Mouse (Mus musculus) CH12.LX (cell line): ENCODE measurements around the gene Galm. TPM values are rescaled to one million over a fixed set of nuclear protein-coding genes. Genes with fewer than 3 reads are reported as not detected.

Experiments
- DNase-seq: peaks from one replicate; pipeline ENCODE4 v3.0.0-alpha.2; 2013; ENCODE audit errors: extremely low read depth
- H3K27ac ChIP-seq: 2 replicates; pipeline ENCODE4 v1.5.1; 2012; ENCODE audit warnings: low read depth, mild to moderate bottlenecking, control low read depth, moderate library complexity; ENCODE audit not compliant: insufficient read depth
- H3K27me3 ChIP-seq: replicated peaks from 2 replicates; pipeline ENCODE3; 2012; ENCODE audit warnings: inconsistent platforms
- H3K36me3 ChIP-seq, 2 experiments: replicated peaks in 1 of 2; 2 replicates each; pipeline versions ENCODE3 to v1.6.1; 2012; ENCODE audit warnings: inconsistent platforms in 1 of 2, low read length in 1 of 2, mild to moderate bottlenecking in 1 of 2, mixed read lengths in 1 of 2, moderate library complexity in 1 of 2; ENCODE audit not compliant: control insufficient read depth in 1 of 2, insufficient read depth in 1 of 2
- H3K4me1 ChIP-seq, 2 experiments: 2 replicates each; pipeline ENCODE4 v1.6.1; 2012; ENCODE audit warnings: inconsistent platforms in 1 of 2, moderate library complexity in 1 of 2; ENCODE audit not compliant: insufficient read depth in 2 of 2, control insufficient read depth in 1 of 2
- H3K4me2 ChIP-seq: 2 replicates; pipeline ENCODE4 v1.6.1; 2012; ENCODE audit warnings: low read depth, mild to moderate bottlenecking, control low read depth; ENCODE audit not compliant: poor library complexity, insufficient read depth, severe bottlenecking
- H3K4me3 ChIP-seq, 3 experiments: fragments of 150-350 bp in 1 of 3; sonication (generic) in 1 of 3; replicated peaks in 1 of 3; 2 replicates each; pipeline versions ENCODE3 to v1.5.1; 2011 to 2012; ENCODE audit warnings: low read depth in 2 of 3, low read length in 2 of 3, mild to moderate bottlenecking in 2 of 3, moderate library complexity in 2 of 3, control low read depth in 1 of 3, improper control_type of control experiment in 1 of 3, inconsistent platforms in 1 of 3, mixed read lengths in 1 of 3; ENCODE audit not compliant: poor library complexity in 1 of 3
- H3K79me2 ChIP-seq: replicated peaks from 2 replicates; pipeline ENCODE4 v1.6.1; 2012; ENCODE audit warnings: mild to moderate bottlenecking, moderate library complexity; ENCODE audit not compliant: control insufficient read depth, poor library complexity, insufficient read depth, severe bottlenecking; ENCODE audit errors: extremely low read depth
- H3K9ac ChIP-seq: 2 replicates; pipeline ENCODE4 v1.6.1; 2012; ENCODE audit warnings: low read depth, mild to moderate bottlenecking, control low read depth, moderate library complexity; ENCODE audit not compliant: insufficient read depth
- H3K9me3 ChIP-seq: replicated peaks from 2 replicates; pipeline ENCODE3; 2012; ENCODE audit warnings: low read length, inconsistent platforms, mixed read lengths
- BHLHE40 ChIP-seq: IDR thresholded peaks from 2 replicates; pipeline ENCODE4 v1.6.1; 2011; ENCODE audit warnings: mild to moderate bottlenecking, low read depth, low read length, improper control_type of control experiment
- CTCF ChIP-seq, 2 experiments: IDR thresholded peaks in 1 of 2; conservative IDR thresholded peaks in 1 of 2; 2 replicates each; pipeline ENCODE4 v1.5.1; 2011 to 2012; ENCODE audit warnings: low read depth in 2 of 2, low read length in 2 of 2, improper control_type of control experiment in 1 of 2, inconsistent platforms in 1 of 2, mild to moderate bottlenecking in 1 of 2, moderate library complexity in 1 of 2
- EP300 ChIP-seq: IDR thresholded peaks from 2 replicates; pipeline ENCODE4 v1.6.1; 2011; ENCODE audit warnings: low read length, improper control_type of control experiment
- ETS1 ChIP-seq: conservative IDR thresholded peaks from 2 replicates; pipeline ENCODE4 v1.6.1; 2012; ENCODE audit warnings: low read depth, mild to moderate bottlenecking, inconsistent platforms, low read length, improper control_type of control experiment, moderate library complexity
- IRF4 ChIP-seq: IDR thresholded peaks from 2 replicates; pipeline ENCODE4 v1.6.1; 2014; ENCODE audit warnings: low read depth, mild to moderate bottlenecking, inconsistent platforms, low read length, improper control_type of control experiment
- JUN ChIP-seq: IDR thresholded peaks from 2 replicates; pipeline ENCODE4 v1.6.1; 2011; ENCODE audit warnings: low read depth, mild to moderate bottlenecking, low read length, improper control_type of control experiment, moderate library complexity; ENCODE audit not compliant: insufficient read depth
- JUND ChIP-seq: conservative IDR thresholded peaks from 2 replicates; pipeline ENCODE4 v1.6.1; 2011; ENCODE audit warnings: low read depth, low read length, improper control_type of control experiment
- KAT2A ChIP-seq: IDR thresholded peaks from 2 replicates; pipeline ENCODE4 v1.6.1; 2012; ENCODE audit warnings: low read length, improper control_type of control experiment, inconsistent platforms; ENCODE audit not compliant: insufficient replicate concordance
- MAZ ChIP-seq: IDR thresholded peaks from 2 replicates; pipeline ENCODE4 v1.6.1; 2012; ENCODE audit warnings: low read depth, mild to moderate bottlenecking, inconsistent platforms, low read length, improper control_type of control experiment, moderate library complexity
- MEF2A ChIP-seq: IDR thresholded peaks from 2 replicates; pipeline ENCODE4 v1.6.1; 2014; ENCODE audit warnings: low read depth, mild to moderate bottlenecking, inconsistent platforms, low read length, improper control_type of control experiment, borderline replicate concordance
- NRF1 ChIP-seq: IDR thresholded peaks from 2 replicates; pipeline ENCODE4 v1.6.1; 2014; ENCODE audit warnings: low read depth, mild to moderate bottlenecking, inconsistent platforms, low read length, improper control_type of control experiment, moderate library complexity
- PAX5 ChIP-seq: IDR thresholded peaks from 2 replicates; pipeline ENCODE4 v1.6.1; 2012; ENCODE audit warnings: low read length, inconsistent platforms, mixed read lengths
- POLR2A ChIP-seq: IDR thresholded peaks from 2 replicates; pipeline ENCODE4 v1.6.1; 2011; ENCODE audit warnings: low read depth, mild to moderate bottlenecking, improper control_type of control experiment, low read length
- RAD21 ChIP-seq: IDR thresholded peaks from 2 replicates; pipeline ENCODE4 v1.6.1; 2011; ENCODE audit warnings: low read depth, mild to moderate bottlenecking, low read length, improper control_type of control experiment, moderate library complexity
- RCOR1 ChIP-seq: conservative IDR thresholded peaks from 2 replicates; pipeline ENCODE4 v1.6.1; 2012; ENCODE audit warnings: low read depth, mild to moderate bottlenecking, inconsistent platforms, low read length, improper control_type of control experiment
- SMC3 ChIP-seq: IDR thresholded peaks from 2 replicates; pipeline ENCODE4 v1.6.1; 2011; ENCODE audit warnings: low read depth, low read length, improper control_type of control experiment
- TBP ChIP-seq: conservative IDR thresholded peaks from 2 replicates; pipeline ENCODE4 v1.6.1; 2011; ENCODE audit warnings: low read depth, low read length, improper control_type of control experiment
- USF1 ChIP-seq: IDR thresholded peaks from 2 replicates; pipeline ENCODE4 v1.6.1; 2014; ENCODE audit warnings: low read depth, mild to moderate bottlenecking, inconsistent platforms, low read length, improper control_type of control experiment
- ZC3H11A ChIP-seq: IDR thresholded peaks from 2 replicates; pipeline ENCODE4 v1.6.1; 2012; ENCODE audit warnings: low read depth, mild to moderate bottlenecking, inconsistent platforms, low read length, improper control_type of control experiment
- ZKSCAN1 ChIP-seq: IDR thresholded peaks from 2 replicates; pipeline ENCODE4 v1.6.1; 2012; ENCODE audit warnings: low read depth, inconsistent platforms, low read length, improper control_type of control experiment, borderline replicate concordance
- ZMIZ1 ChIP-seq: IDR thresholded peaks from 2 replicates; pipeline ENCODE4 v1.6.1; 2012; ENCODE audit warnings: low read depth, mild to moderate bottlenecking, inconsistent platforms, low read length, improper control_type of control experiment
- ZNF384 ChIP-seq: IDR thresholded peaks from 2 replicates; pipeline ENCODE4 v1.6.1; 2012; ENCODE audit warnings: low read depth, low read length, improper control_type of control experiment, inconsistent platforms
- dilution Hi-C: fragments of 300-500 bp; cut with MboI; formaldehyde crosslinking; loops from 2 replicates; pipeline ENCODE4 v1.14.3; 2020; ENCODE audit warnings: low sequenced_read_pairs; ENCODE audit not compliant: extremely low pct_unique_long_range_greater_than_20kb, extremely low pct_ligation_motif_present
- in situ Hi-C: fragments of 300-500 bp; cut with MboI; formaldehyde crosslinking; loops from 3 replicates; pipeline ENCODE4 v1.14.3; 2019; ENCODE audit warnings: low sequenced_read_pairs, low pct_ligation_motif_present, low pct_unique_long_range_greater_than_20kb, mixed read lengths
- polyA plus RNA-seq: library from polyadenylated mRNA; unstranded; fragments of >175 nt; gene quantifications from 2 replicates; pipeline ENCODE4 v1.2.1, GENCODE M21; 2012; ENCODE audit warnings: low read depth; ENCODE audit not compliant: insufficient read length
- total RNA-seq, 2 experiments: library from RNA; depleted of rRNA; stranded (reverse); fragments of 300-350 nt in 1 of 2; fragments of >200 nt in 1 of 2; gene quantifications; 2 replicates each; pipeline ENCODE4 v1.2.3; 2012 to 2014

The Galm gene
- total and polyA plus RNA-seq, 3 experiments: 0.09 TPM; not detected in 2

GRCm38 (mm10) chr17:80193075-80193474 is 65.8 kb downstream of the Galm start:
- H3K9me3 ChIP-seq: no peaks in the 10 kb centered on the region
- no peaks in the 10 kb centered on the region for H3K79me2 ChIP-seq
- in situ Hi-C loops (loop anchor here (25.0 kb wide), 2 partner anchors 306 to 481 kb away; partner anchors contain the start of genes Atl2 and Cyp1b1), dilution Hi-C loops (no loop called here)
- H3K27me3 ChIP-seq: no peaks in the 10 kb centered on the region
- no peak overlapping the region for H3K4me2 ChIP-seq
- H3K36me3 ChIP-seq: peaks cover 14 to 33% of the 10 kb centered on the region in 2 experiments
- TF ChIP-seq JUN: no peak
- TF ChIP-seq PAX5: no peak
- no peak for TF ChIP-seq NRF1
- TF ChIP-seq ZKSCAN1: no peak
- TF ChIP-seq ZC3H11A: peak; percentile 38; the same call in 1 of the 2 replicates
- TF ChIP-seq USF1: no peak
- TF ChIP-seq MAZ: no peak
- TF ChIP-seq EP300: no peak
- TF ChIP-seq BHLHE40: 0 out of 2 replicates have a peak, but pooled peaks have one; percentile 3
- TF ChIP-seq RAD21: peak; percentile 81
- peak; percentile 63 for TF ChIP-seq ZNF384
- TF ChIP-seq ETS1: no peak
- 0 out of 2 replicates have a peak, but pooled peaks have one; percentile 23 for TF ChIP-seq JUND
- no peak for TF ChIP-seq ZMIZ1
- peak in 1 of 2 experiments; percentile 76; a peak in 2 of 4 replicates for TF ChIP-seq CTCF (conservative IDR thresholded peaks at IDR 0.05 in 1 of 2, IDR thresholded peaks at IDR 0.05 in 1 of 2; ENCODE audit: low read depth in 2 of 2, low read length in 2 of 2)
- TF ChIP-seq KAT2A: no peak
- TF ChIP-seq SMC3: peak; percentile 69
- H3K4me1 ChIP-seq: peaks cover 0 to 11% of the 10 kb centered on the region in 2 experiments; a peak in 2 of 4 replicates
- H3K4me3 ChIP-seq: no peak overlapping the region
- no peak overlapping the region for H3K9ac ChIP-seq
- DNase-seq: no peak
- no peak overlapping the region for H3K27ac ChIP-seq

GRCm38 (mm10) chr17:80199160-80199778 is 72.0 kb downstream of the Galm start:
- H3K79me2 ChIP-seq: peaks cover 20% of the 10 kb centered on the region

More at GRCm38 (mm10) chr17:80199160-80199778, 72.0 kb downstream of the Galm start:
- H3K4me2 ChIP-seq: no peak overlapping the region
- dilution Hi-C loops (no loop called here), in situ Hi-C loops (loop anchor here (25.0 kb wide), 2 partner anchors 312 to 487 kb away; partner anchors contain the start of genes Atl2 and Cyp1b1)
- DNase-seq: no peak
- H3K4me1 ChIP-seq: peaks cover 3 to 42% of the 10 kb centered on the region in 2 experiments; a peak in 3 of 4 replicates
- H3K9me3 ChIP-seq: no peaks in the 10 kb centered on the region
- peaks cover 37 to 79% of the 10 kb centered on the region in 2 experiments for H3K36me3 ChIP-seq
- no peaks in the 10 kb centered on the region for H3K27me3 ChIP-seq
- no peak overlapping the region for H3K4me3 ChIP-seq
- TF ChIP-seq RCOR1 (no peak), MEF2A (no peak), IRF4 (no peak), TBP (no peak), RAD21 (no peak), POLR2A (peak; percentile 29; the same call in 1 of the 2 replicates), PAX5 (no peak)
- no peak overlapping the region for H3K27ac ChIP-seq
- no peak overlapping the region for H3K9ac ChIP-seq
